Mouse (Mus musculus) cerebellum, adult 2 months (tissue): ENCODE results near the gene Gm45062.

Experiments used
- CTCF ChIP-seq: fragments of 200-500 bp; IDR thresholded peaks from 2 replicates; pipeline ENCODE4 v1.5.1; 2011; ENCODE audit warnings: low read depth, mild to moderate bottlenecking, control low read depth, low read length, moderate library complexity, borderline replicate concordance; ENCODE audit not compliant: insufficient read depth
- POLR2A ChIP-seq: fragments of 200-500 bp; IDR thresholded peaks from 2 replicates; pipeline ENCODE4 v1.6.1; 2011; ENCODE audit warnings: low read length, control low read depth, borderline replicate concordance; ENCODE audit not compliant: insufficient read depth

GRCm38 (mm10) chr6:8294048-8294784 is 35.0 kb downstream of the Gm45062 start:
- TF ChIP-seq CTCF: no peak
- TF ChIP-seq POLR2A: no peak
